Mouse (Mus musculus): Measurements from ENCODE around the gene Gzma.

Gzma gene

DNA sequence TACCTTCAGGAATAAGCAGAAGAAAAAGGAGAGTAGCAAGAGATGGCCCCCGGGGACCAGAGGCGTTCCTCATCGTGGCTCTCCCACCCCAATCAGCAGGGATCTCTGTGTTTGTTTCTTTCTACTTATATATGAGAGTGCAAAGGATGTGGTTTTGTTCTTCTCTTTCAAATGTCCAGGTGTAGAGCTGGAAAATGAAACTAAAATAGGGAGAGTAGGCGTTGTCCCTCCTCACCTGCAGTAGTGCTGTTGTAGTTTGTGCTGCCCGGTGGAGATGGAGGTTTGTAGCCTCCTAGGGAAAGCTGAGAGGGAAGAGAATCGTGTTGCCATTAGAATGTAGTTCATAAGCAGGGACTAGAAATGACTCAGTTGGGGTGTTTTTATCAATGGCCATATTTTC, at the start of gene Gzma:
Gene Gzma, minus strand, starts transcription at position 103 of the 400 bp plus-strand sequence.
- no peak for DNase-seq (ENCODE audit: low spot score in 2 of 2)

DNA sequence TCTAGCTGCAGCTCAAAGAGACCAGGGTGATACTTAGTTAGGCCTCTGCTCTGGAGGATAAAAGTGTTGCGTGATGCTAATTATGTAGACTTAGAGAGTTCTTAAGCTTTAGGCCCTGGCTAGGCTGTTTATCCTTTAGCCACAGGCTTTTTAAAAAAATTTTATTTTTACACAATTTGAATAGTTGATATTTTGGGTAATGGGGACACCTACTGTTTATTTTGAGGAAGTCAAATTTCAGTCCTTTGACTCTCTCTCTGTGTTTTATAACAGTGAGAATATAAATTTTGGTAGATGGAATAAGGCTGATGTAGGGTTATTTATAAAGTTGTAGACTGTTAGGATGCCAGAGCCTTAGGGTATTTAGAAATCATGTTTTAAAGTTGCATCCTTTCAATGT, 38.8 kb upstream of the Gzma start:
- DNase-seq (ENCODE audit: low spot score in 2 of 2), result no peak

DNA sequence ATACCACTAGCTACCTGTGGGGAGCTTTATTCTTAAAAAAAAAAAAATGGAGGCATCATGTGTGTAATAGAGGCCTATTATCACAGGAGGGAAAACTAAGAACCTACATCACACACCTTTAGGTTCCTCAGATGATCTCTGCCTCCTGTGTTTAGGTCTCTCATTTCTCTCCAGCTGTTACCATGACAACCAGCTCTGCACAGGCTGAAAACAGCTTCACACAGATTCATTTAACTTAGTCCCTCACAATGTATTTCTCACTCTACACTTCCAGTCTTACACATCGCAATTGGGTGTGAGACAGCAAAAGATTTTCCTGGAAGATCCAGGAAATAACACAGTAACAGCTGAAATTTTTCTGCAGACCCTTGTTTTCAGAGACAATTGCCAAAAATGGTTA, 29.2 kb upstream of the Gzma start:
- no peak for DNase-seq (ENCODE audit: low spot score in 2 of 2)

- no peak for DNase-seq (ENCODE audit: low spot score in 2 of 2)
Measured at GRCm38 (mm10) chr13:113121326-113121725, 20.5 kb upstream of the Gzma start.

- no peak for DNase-seq (ENCODE audit: low spot score in 2 of 2)
Measured at GRCm38 (mm10) chr13:113120324-113121237, 19.8 kb upstream of the Gzma start.

DNA sequence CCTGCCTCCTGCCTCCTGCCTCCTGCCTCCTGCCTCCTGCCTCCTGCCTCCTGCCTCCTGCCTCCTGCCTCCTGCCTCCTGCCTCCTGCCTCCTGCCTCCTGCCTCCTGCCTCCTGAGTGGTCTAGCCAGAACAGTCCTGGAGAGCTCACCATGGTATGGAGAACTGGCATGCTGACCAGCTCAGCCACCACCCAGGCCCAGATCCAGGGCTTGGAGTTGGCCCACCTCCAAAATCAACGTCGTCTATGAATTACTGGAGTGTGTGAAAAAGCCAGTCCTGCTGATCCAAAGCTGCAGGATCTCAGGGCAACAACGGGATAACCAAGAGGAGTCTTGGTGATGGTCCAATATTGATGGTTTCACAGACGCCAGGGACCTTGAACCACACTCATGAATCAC, 18.2 kb upstream of the Gzma start:
- DNase-seq (ENCODE audit: low spot score in 2 of 2), result no peak

GRCm38 (mm10) chr13:113104759-113105158, 4.0 kb upstream of the Gzma start:
- DNase-seq (ENCODE audit: low spot score in 2 of 2), result no peak

DNA sequence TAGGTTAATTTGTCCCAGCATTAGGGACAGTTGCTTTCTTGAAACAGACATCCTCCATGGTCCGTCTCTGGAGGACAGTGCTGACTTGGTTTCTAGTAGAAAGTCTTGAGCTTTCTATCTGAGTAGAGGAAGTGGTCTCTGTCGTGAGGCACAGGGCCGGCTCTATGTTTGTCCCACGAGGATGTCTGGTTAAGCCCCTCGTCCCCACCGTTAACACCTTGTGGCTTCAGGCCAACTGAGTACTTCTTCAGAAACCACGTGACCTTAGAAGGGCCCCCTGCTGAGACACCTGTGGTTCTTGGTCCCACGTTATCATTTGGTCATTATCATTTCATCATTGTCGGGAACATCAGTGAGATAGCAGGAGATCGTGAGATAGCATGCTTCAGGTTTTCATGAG, 1.0 kb upstream of the Gzma start:
- DNase-seq (ENCODE audit: low spot score in 2 of 2), result no peak

DNA sequence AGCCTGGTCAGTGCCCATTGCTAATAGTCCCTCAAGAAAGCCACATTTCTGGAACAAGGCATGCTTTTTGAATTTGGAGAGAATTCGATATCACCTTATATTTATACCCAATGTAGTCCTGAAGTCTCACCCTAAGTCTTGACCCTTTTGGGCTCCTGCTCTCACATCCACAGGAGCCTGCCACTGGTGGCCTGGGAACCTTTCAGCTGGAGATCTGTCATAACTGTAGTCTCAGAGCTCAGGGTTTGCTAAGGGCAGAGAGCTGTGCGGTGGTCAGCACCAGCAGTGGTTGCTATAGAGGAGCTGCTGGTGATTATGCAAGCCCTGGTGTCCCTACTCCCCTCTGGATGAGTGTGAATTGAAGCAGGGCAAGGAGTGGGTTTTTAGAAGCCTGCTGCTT, 2.4 kb downstream of the Gzma start:
- no peak for DNase-seq (ENCODE audit: low spot score in 2 of 2)

DNA sequence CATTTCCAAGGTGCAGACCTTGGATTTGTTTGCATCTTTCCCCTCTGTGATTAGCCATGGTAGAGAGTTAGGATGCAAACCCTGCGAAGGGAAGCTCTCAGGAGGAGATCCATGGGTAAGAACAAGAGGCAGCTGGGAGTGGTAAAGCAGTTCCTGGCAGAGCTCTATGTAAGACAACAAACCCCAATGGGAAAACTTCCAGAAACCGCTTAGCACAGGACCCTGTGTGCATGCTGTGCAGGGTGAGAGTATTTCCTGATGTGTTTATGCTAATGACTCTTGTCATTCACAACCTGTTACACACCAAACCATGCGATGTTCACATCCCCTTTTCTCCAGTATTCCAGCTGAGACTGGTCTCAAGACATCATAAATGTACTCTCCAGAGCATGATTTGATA, 3.8 kb downstream of the Gzma start:
- DNase-seq (ENCODE audit: low spot score in 2 of 2), result no peak

DNA sequence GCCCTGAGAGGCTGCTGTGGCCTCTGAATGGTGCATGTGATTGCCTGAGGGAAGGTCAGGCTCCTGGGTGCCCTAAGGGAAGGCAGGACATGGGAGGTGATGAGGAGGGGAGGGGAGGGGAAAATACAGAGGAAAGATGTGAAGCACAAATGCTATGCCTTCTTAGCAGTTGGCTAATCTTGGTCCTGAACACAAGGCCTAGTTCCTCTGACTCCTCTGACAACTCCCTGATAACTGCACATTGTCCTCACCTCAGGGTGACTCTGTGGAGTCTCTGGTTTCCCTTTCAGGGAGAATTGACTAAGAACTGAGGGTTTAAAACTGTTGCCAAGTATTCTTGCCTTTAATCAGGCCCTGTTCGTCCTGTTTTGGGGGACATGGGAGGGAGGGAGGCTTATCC, 6.2 kb downstream of the Gzma start:
- no peak for DNase-seq (ENCODE audit: low spot score in 2 of 2)

DNA sequence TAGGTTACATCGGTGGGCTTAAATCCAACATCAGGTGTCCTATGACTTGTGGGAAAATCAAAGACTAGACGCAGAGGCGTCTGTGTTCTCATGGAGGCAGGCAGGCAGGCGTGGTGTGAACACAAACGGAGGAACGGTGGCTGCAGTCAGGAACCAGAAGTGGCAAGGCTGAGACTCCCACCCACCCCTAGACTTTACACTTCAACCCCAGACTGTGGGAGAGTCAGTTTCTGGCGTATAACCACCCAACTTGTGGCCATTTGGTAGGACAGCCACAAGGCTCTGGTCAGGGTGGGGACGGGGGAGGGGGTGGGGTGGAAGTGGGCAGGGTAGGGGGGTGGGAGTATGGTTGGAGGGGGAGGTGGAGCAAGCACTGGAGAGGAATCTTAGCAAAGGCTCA, 10.3 kb downstream of the Gzma start:
- DNase-seq (ENCODE audit: low spot score in 2 of 2), result no peak

- no peak for DNase-seq (ENCODE audit: low spot score in 2 of 2)
Measured at GRCm38 (mm10) chr13:113087226-113088017, 13.4 kb downstream of the Gzma start.

GRCm38 (mm10) chr13:113084732-113085131, 16.0 kb downstream of the Gzma start:
- no peak for DNase-seq (ENCODE audit: low spot score in 2 of 2)

- no peak for DNase-seq (ENCODE audit: low spot score in 2 of 2)
Measured at GRCm38 (mm10) chr13:113082101-113082500, 18.7 kb downstream of the Gzma start.

- DNase-seq (ENCODE audit: low spot score in 2 of 2), result no peak
Measured at GRCm38 (mm10) chr13:113079021-113079420, 21.8 kb downstream of the Gzma start.

GRCm38 (mm10) chr13:113064542-113064941, 36.2 kb downstream of the Gzma start:
- no peak for DNase-seq (ENCODE audit: low spot score in 2 of 2)

- DNase-seq (ENCODE audit: low spot score in 2 of 2), result no peak
Measured at GRCm38 (mm10) chr13:113061746-113062145, 39.0 kb downstream of the Gzma start.

DNA sequence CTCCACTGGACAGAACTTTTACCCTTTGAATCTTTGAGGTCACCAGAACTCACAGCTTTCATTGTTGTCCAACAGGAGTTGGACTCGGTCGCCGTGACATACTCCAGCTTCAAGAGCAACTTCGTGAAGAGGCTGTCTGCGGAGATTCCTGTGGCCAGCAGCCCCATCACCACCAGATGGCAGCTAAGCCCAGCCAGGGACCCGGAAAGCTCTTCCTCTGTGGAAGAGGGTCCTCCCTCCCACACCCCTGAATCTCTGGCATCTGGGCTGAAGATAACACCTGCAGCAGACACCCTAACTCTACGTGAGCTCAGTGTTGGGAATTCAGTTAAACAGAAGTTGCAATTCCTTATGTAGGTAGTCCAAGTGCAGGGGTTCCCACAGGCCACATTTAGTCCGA, 45.0 kb downstream of the Gzma start:
- no peak for DNase-seq (ENCODE audit: low spot score in 2 of 2)

DNA sequence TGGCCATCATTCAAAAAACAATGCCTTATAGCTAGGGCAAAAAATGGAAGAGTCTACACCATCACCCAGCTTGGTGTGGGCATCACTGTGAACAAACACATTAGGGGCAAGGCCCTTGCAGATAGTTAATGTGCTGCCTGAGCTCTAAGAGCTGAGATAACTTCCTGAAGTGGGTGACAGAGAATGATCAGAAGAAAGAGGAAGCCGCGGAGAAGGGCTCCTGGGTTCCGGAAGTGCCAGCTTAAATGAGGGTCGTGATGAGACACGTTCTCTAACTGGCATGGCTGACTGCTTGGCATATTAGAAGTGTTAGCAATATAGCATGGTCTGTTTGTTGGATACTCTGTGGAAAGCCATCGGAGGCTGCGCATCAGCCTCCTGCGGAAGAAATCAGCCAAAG, 46.6 kb downstream of the Gzma start:
- no peak for DNase-seq (ENCODE audit: low spot score in 2 of 2)

DNA sequence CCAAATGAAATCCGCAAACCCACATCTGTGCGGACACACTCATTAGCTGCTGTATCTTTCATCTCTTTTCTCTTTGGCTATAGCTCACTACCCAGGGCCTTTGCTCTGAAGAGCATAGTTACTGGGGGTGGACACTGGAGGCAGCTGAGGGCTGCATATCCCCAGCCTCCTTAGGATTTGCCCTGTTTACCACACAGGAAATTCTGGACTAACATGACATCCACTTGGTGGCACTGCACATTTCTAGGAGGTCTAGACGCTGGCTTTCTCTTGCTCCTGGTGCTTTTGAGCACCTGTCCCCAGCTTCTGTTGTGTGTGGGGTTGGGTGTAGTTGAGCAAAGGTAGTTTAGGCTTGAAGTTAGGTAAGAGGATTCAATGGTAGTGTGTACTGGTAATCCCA, 53.1 kb downstream of the Gzma start:
- DNase-seq (ENCODE audit: low spot score in 2 of 2), result no peak

DNA sequence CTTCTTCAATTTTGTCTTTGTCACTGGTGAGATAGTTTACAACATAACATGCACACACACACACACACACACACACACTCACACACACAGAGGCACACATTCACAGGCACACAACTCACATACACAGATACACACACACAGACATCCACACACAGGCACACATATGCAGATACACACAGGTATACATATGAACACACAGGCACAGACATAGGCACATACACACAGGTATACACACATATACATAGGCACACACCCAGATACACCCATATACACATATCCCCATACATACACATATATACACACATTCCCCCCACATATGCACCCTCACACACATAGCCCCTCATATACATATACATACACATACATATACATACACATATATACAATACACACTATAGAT, 53.8 kb downstream of the Gzma start:
- DNase-seq (ENCODE audit: low spot score in 2 of 2), result no peak
